Mouse (Mus musculus) myocyte (in vitro differentiated cells): ENCODE measurements around the gene Hils1.
A peak's percentile ranks its signal among the peaks of the same experiment; 100 is the strongest.

Experiments used
- E2F4 ChIP-seq: IDR thresholded peaks from one replicate; pipeline ENCODE4 v1.6.1; 2011; ENCODE audit warnings: mild to moderate bottlenecking, control low read depth, moderate library complexity; ENCODE audit not compliant: insufficient read depth
- MAX ChIP-seq: IDR thresholded peaks from one replicate; pipeline ENCODE4 v1.6.1; 2011; ENCODE audit warnings: low read depth, mild to moderate bottlenecking, control low read depth
- MYOD1 ChIP-seq, 3 experiments: IDR thresholded peaks; one replicate each; pipeline ENCODE4 v1.6.1; 2011; ENCODE audit warnings: control low read depth in 2 of 3, low read depth in 2 of 3, mild to moderate bottlenecking in 2 of 3, moderate library complexity in 1 of 3; ENCODE audit not compliant: insufficient read length in 2 of 3, control insufficient read depth in 1 of 3
- MYOG ChIP-seq, 3 experiments: IDR thresholded peaks; one replicate each; pipeline ENCODE4 v1.6.1; 2011; ENCODE audit warnings: control low read depth in 2 of 3, low read depth in 2 of 3, mild to moderate bottlenecking in 2 of 3; ENCODE audit not compliant: insufficient read length in 2 of 3, control insufficient read depth in 1 of 3, insufficient read depth in 1 of 3
- POLR2A ChIP-seq: IDR thresholded peaks from one replicate; pipeline ENCODE4 v1.6.1; 2011; ENCODE audit warnings: low read depth, mild to moderate bottlenecking, control low read depth, moderate library complexity; ENCODE audit not compliant: insufficient read length
- POLR2AphosphoS2 ChIP-seq: IDR thresholded peaks from one replicate; pipeline ENCODE4 v1.6.1; 2011; ENCODE audit warnings: low read depth, control low read depth; ENCODE audit not compliant: insufficient read length
- SRF ChIP-seq: IDR thresholded peaks from one replicate; pipeline ENCODE4 v1.6.1; 2011; ENCODE audit warnings: low read depth; ENCODE audit not compliant: control insufficient read depth, insufficient read length

DNA sequence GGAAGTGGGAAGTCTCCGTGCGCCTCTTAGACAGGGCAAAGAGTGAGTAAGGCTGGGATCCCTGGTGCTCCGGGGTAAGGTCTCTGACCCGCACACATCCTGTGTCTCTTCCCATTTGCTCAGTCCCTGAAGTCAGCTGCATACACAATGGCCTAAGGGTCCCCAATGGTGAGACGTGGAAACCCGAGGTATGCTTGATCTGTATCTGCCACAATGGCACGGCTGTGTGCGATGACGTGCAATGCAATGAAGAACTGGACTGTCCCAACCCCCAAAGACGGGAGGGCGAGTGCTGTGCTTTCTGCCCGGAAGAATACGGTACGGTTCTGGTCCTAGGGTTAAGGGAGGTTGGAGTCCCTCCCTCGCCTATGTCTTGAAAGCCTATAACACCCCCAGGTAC, 29.6 kb upstream of the Hils1 start:
- TF ChIP-seq SRF: no peak
- TF ChIP-seq POLR2A: peak; percentile 53
- no peak for TF ChIP-seq POLR2AphosphoS2
- TF ChIP-seq MAX: no peak
- TF ChIP-seq MYOD1 (IDR thresholded peaks at IDR 0.05; ENCODE audit: control insufficient read depth in 1 of 3, insufficient read length in 2 of 3, low read depth in 2 of 3): no peak
- no peak for TF ChIP-seq E2F4
- TF ChIP-seq MYOG (IDR thresholded peaks at IDR 0.05; ENCODE audit: control insufficient read depth in 1 of 3, insufficient read depth in 1 of 3, insufficient read length in 2 of 3, low read depth in 2 of 3): no peak
